Mouse (Mus musculus) CD4-positive, CD25-positive, alpha-beta regulatory T cell, adult 4 months (primary cell): Measurements from ENCODE around the gene Hoxa4. TPM values are rescaled to one million over a fixed set of nuclear protein-coding genes. Genes with fewer than 3 reads are reported as not detected.

ENCODE experiments used
- ATAC-seq: one replicate; pipeline ENCODE4 v1.8.0; 2017
- polyA plus RNA-seq, 2 experiments: library from polyadenylated mRNA; unstranded; fragments of 100-300 nt; shearing (Covaris generic); gene quantifications; one replicate each; pipeline ENCODE4 v1.2.1; 2017

Hoxa4 gene
- polyA plus RNA-seq, 2 experiments from 2014 or later = not detected

DNA sequence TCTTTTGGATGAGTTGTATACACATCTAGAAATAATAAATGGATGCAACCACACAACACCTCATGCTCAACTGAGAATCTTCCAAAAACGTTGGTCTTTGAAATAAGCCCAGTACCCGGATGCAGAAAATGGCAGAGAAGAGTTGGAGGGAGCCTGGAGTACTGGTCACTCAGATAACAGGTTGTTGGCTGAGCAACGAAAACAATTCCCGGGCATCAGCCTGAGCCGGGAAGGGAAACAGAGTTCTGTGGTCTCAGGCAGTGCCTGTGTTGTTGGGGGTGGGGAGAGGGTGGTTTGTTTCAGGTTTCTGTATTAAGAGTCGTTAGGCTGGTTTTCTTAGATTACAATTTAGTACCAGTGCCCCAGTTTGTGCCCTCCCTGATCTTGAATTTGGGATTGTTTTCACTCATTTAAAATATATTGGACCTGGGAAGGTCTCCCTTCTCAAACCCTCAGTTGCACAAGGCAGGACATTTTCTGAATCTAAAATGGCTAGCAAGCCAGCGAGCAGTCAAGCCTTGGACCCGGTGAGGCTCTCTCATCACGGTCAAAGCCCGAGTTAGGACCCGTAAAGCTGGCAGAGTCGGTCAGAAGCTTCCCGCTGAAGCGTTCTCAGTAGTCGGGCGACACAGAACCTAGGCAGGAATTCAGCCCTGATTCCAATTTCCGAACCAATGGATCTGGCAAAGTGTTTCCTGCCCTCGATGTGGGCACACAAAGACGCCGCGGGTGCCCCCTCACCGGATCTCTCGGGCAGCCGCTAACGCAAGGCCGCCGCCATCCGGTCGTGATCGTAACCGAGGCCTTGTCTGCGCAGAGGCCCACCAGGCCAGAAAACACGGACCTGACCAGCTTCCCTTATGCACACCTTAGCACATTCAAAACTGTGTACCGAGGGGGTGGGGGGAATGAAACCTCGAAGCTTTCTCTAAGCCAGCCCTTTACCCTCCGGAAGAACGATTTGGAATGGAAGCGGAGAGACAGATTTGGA is 37.2 kb upstream of the Hoxa4 start:
- no peak for ATAC-seq

GRCm38 (mm10) chr6:52227470-52228222 is 36.1 kb upstream of the Hoxa4 start:
- no peak for ATAC-seq

DNA sequence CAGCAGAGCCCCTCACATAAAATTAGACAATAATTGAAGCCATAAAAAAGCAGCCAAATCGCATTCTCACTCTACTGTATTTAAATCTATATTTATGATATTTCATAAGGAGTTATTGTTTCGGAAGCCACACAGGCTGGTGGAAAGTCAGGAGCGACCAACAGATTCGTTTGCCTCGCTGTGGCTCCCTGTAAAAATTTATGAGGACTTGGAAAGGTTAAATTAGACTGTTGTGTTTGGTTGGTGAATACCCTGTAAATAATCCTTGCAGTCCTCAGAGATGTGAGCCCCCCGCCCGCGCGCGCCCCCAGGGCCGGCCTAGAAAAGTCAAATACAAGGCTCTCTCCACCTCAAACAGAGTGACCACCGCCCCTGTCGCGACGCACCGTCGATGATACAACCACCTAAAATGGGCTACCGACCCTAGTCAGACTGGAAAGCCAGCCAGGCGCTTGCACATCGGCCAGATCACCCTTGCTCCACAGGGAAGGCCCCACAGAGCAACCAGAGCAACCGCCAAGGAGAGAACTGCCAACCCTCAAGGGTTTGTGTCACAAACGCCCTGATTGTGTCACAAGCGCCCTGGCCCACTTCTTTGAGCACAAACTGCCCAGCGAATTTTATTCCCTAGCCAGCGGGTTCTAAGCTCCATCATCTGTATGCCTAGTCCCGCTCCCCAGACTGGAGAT is 35.2 kb upstream of the Hoxa4 start:
- no peak for ATAC-seq

- no peak for ATAC-seq
These were observed 34.3 kb upstream of the Hoxa4 start for GRCm38 (mm10) chr6:52225612-52226568.

GRCm38 (mm10) chr6:52224895-52225611 is 33.5 kb upstream of the Hoxa4 start:
- ATAC-seq = no peak

GRCm38 (mm10) chr6:52223939-52224760 is 32.6 kb upstream of the Hoxa4 start:
- no peak for ATAC-seq

- ATAC-seq = no peak
These were observed 31.2 kb upstream of the Hoxa4 start for GRCm38 (mm10) chr6:52222729-52223128.

DNA sequence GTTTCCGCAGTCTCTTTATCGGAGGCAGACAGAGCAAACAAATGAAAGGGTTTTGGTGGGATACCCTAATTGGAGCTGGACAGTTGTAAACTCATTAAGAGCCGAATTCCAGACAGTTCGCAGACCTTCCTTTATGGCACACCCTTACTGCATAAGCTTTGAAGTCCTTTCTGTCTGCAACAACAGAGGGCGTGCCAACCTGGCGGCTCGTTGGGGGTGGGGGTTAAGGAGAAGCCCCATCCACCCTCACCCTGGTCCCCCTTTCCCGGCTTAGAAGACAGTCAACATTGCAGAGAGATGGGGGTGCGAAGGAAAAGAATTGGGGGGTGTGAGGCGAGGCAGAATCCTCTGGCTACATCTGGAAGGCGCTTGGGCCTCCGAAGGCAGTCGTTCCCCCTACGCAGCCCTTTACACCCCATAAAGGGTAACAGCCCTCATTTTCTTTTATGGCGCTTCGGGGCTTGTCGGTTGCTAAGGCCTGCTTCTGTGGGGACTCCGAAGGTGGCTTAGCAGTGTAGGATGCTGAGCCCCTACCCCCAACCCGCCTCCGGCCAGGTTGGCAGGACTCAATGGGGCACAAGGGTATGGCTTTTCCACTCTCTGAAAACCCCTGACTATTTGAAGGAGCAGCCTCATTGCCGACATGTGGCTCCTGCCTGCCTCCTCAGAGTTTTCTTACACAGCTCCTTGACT is 30.6 kb upstream of the Hoxa4 start:
- ATAC-seq = no peak

GRCm38 (mm10) chr6:52221337-52221992 is 29.9 kb upstream of the Hoxa4 start, which contains the start of gene Hoxa7:
Gene Hoxa7 (minus strand): TSS chr6:52221854.
- peak; percentile 73 for ATAC-seq

DNA sequence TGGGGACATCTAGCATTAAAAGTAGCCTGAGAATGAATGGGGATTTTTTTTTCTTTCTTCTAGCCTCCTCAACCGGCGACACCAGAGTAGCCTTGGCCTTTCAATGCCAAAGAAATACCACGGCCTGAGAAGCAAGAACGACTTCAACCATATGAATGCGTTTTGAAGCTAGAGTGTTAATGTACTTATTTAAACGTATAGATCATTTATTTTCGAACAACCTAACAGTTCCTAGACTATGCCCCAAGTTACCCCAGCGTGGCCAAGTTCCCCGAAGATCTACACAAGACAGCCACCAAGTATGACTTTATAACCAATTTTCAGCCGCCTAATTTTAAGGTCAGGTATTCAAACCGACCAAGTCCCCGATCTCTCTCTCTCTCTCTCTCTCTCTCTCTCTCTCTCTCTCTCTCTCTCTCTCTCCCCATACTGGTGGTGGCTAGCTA is 29.3 kb upstream of the Hoxa4 start:
- ATAC-seq = no peak

DNA sequence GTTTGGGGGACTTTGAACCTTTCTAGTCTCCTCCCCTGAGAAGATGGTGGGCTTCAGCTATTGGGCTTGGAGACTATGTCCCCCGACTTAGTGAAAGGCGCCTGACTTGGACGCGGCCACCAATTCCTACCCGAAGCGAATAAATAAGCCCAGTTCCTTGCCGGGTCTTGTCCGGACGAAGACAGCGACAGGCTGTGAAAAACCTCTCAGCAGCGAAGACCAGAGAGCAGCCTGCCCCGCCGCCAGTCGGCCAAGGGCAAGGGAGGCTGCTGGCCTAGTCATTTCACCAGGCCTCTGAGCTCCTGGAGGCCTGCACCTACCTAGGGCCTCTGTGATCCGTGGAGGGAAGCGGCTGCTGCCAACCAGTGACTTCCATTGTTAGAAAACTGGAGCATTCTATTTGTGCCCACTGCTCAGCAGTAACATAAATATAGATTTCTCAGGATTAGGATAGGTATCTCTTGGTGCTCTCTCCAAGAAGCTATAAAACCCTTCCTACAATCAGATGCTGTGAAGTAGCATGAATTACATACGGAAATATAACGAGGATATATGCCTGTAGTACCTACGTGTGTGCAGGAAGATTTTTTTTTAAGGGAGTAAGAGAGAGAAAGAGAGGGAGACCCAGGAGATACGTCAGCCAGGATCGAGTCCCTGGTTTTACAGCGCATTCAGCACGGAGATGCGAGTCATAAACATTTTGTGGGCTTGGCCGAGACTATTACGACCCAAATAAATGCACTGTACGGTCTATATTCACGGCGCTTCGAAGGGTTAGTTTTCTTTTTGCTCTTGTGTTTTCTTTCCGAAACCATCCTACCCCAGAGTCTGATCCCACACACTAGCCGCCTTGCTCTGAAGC is 28.7 kb upstream of the Hoxa4 start:
- ATAC-seq = no peak

- no peak for ATAC-seq
These were observed 27.8 kb upstream of the Hoxa4 start for GRCm38 (mm10) chr6:52219234-52219942.

DNA sequence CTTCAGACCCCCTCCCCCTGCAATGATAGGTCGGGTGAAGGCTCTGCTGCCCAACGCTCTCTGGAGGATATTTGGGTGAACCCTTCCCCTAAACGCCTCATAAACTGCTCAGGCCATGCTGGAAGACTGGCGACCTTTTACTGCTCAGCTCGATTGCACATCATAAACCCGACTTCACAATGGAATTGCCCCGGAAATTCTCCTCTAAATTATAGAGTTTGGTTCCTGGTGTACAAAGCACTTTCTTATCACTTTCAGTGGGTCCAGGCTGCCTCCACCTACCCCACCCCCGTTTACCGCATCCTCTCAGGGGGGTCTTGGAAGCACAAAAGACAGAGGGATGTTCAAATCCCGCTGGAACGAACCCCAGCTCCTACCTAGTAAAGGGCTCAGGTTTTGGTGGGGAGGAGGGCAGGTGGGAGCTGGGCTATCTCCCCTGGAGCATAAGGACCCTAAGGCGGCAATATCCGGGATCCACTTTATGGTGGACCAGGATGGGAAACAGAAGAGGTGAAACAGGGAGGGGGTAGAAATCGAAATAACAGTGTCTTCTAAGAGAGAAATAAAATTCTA is 27.2 kb upstream of the Hoxa4 start:
- no peak for ATAC-seq

GRCm38 (mm10) chr6:52217895-52218642 is 26.5 kb upstream of the Hoxa4 start:
- no peak for ATAC-seq

DNA sequence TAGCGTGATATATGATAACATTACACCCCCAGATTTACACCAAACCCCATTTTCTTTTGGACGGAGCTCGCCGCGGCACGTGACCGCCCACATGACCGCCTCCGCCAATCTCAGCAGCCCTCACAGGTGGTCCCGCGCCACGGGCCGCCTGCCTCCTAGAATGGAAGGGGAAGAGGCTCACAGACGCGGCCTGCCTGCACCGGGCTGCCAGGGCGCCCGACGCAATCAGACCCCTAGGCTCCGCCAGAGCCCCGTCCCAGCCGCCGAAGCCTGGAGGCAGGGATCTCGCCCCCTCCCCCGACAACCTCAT is 25.9 kb upstream of the Hoxa4 start:
- ATAC-seq = peak; percentile 44
